Mouse (Mus musculus): ENCODE measurements at regions not wholly inside any gene's neighbourhood (a gene's known extent, or its start where the extent isn't known, plus 50 kb on each side); places are given as distances from the start of the nearest gene placed in this dataset.

DNA sequence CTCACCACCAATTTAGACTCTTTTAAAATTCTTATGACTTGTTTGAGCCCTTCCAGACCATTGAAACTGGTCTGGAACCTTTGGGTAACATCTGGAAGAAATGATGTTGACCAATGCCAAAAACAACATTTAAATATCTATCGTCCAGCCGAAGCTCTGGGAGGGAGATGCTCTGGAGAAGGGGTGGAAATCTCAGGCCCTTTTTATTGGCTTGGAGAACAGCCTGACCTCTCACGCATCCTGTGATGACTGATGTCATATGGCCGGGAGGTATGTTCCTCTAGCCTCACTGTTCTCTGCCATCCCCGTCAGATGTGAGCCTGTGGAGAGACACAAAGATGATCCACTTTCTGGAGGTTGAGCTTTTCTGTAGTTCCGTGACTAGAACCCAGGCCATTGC is 81.6 kb upstream of the Gdf10 start:
- no peak for ATAC-seq (replicated peaks; ENCODE audit: low read depth, poor library complexity, severe bottlenecking)

GRCm38 (mm10) chr14:33853499-33853898 is 69.9 kb upstream of the Gdf10 start:
- ATAC-seq (replicated peaks; ENCODE audit: low read depth, poor library complexity, severe bottlenecking), result no peak

- ATAC-seq (replicated peaks; ENCODE audit: low read depth, poor library complexity, severe bottlenecking), result no peak
Observed at GRCm38 (mm10) chr14:33854181-33854580, 69.2 kb upstream of the Gdf10 start.

DNA sequence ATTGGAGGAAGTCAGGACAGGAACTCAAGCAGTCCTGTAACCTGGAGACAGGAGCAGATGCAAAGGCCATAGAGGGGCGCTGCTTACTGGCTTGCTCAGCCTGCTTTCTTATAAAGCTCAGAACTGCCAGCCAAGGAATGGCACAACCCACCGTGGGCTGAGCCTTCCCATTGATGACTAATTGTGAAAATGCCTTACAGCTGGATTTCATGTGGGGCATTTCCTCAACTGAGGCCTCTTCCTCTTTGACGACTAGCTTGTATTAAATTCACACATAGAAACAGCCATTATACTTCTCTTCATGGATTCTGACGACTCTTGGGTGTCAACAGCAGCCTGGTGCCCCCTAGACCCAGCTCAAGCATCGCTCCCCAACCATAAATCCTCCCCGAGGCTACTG is 66.4 kb upstream of the Gdf10 start:
- no peak for ATAC-seq (replicated peaks; ENCODE audit: low read depth, poor library complexity, severe bottlenecking)

GRCm38 (mm10) chr14:33864796-33865195 is 58.6 kb upstream of the Gdf10 start:
- ATAC-seq (replicated peaks; ENCODE audit: low read depth, poor library complexity, severe bottlenecking), result no peak

GRCm38 (mm10) chr14:33865746-33866145 is 57.6 kb upstream of the Gdf10 start:
- no peak for ATAC-seq (replicated peaks; ENCODE audit: low read depth, poor library complexity, severe bottlenecking)

- ATAC-seq (replicated peaks; ENCODE audit: low read depth, poor library complexity, severe bottlenecking), result no peak
Observed at GRCm38 (mm10) chr14:33867674-33868073, 55.7 kb upstream of the Gdf10 start.

Measured in common myeloid progenitor, adult 5-6 weeks (primary cell).